Mouse (Mus musculus): ENCODE results near the gene Rnf181. TPM values are rescaled to one million over a fixed set of nuclear protein-coding genes. Genes with fewer than 3 reads are reported as not detected.

Gene Rnf181
- polyA plus RNA-seq, 1 experiment from 2014 or later, result 106 TPM

DNA sequence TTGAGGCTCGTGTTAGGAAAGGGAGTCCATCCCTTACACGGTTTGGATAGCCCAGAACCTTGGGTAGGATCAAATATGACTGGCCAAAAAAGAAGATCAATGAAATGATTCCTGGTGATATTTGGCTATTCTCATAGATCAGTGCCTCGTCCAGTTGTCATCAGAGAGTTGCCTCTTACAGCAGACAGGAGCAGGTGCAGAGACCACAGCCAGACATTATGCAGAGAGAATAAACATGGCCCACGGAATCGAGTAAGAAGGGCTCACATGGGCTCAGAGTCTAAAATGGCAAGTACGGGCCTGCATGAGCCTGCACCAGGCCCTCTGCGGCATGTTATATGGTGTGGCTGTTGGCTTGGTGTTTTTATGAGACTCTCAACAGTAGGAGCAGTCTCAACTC is 38.6 kb upstream of the Rnf181 start:
- H3K9me3 ChIP-seq (ENCODE audit: control insufficient read depth, low read length), result no peaks in the 10 kb centered on the region
- no peak for DNase-seq (ENCODE audit: low spot score)
- H3K9ac ChIP-seq (ENCODE audit: low read depth, low read length), result no peak overlapping the region

DNA sequence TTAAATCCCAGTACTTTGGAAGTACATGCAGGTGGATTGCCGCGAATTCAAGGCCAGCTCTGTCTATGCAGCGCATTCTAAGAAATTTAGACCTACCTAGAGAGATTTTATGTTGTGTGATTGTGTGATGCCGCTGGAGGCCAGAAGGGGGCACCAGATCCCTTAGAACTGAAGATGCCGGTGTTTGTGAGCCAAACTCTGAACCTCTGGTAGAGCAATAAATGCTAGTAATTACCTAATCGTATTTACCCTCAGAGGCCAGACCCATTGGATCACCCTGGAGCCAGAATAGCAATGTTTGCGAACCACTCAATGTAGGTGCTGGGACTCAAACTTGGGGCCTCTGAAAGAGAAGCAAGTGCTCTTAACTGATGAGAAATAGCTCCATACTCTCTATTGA is 35.1 kb upstream of the Rnf181 start:
- Histone ChIP-seq H3K4me1 (replicated peaks; ENCODE audit: control insufficient read depth, insufficient read depth, low read length) (no peaks in the 10 kb centered on the region), H3K9ac (ENCODE audit: low read depth, low read length) (no peak overlapping the region), H3K4me3 (ENCODE audit: low read depth, low read length) (no peak overlapping the region), H3K9me3 (ENCODE audit: control insufficient read depth, low read length) (no peaks in the 10 kb centered on the region), H3K27me3 (ENCODE audit: control insufficient read depth, insufficient read depth, low read length) (no peaks in the 10 kb centered on the region), H3K27ac (ENCODE audit: low read depth, low read length) (no peak overlapping the region), H3K36me3 (ENCODE audit: control insufficient read depth, insufficient read depth, low read length) (no peaks in the 10 kb centered on the region), H3K4me2 (replicated peaks; ENCODE audit: low read depth, low read length) (no peak overlapping the region)
- 26% methylated on average over 7 of the region's 7 CpGs for WGBS
- DNase-seq (ENCODE audit: low spot score) (peak; percentile 81), ATAC-seq (ENCODE audit: low FRiP score) (no peak)

More for the DNA sequence above, 38.6 kb upstream of the Rnf181 start:
- H3K36me3 ChIP-seq (ENCODE audit: control insufficient read depth, insufficient read depth, low read length), result no peaks in the 10 kb centered on the region
- no peak overlapping the region for H3K27ac ChIP-seq (ENCODE audit: low read depth, low read length)
- no peaks in the 10 kb centered on the region for H3K4me1 ChIP-seq (replicated peaks; ENCODE audit: control insufficient read depth, insufficient read depth, low read length)
- no peak overlapping the region for H3K4me2 ChIP-seq (replicated peaks; ENCODE audit: low read depth, low read length)
- no peak for ATAC-seq (ENCODE audit: low FRiP score)
- H3K4me3 ChIP-seq (ENCODE audit: low read depth, low read length), result no peak overlapping the region
- WGBS, result 88% methylated on average over 7 of the region's 7 CpGs
- no peaks in the 10 kb centered on the region for H3K27me3 ChIP-seq (ENCODE audit: control insufficient read depth, insufficient read depth, low read length)

DNA sequence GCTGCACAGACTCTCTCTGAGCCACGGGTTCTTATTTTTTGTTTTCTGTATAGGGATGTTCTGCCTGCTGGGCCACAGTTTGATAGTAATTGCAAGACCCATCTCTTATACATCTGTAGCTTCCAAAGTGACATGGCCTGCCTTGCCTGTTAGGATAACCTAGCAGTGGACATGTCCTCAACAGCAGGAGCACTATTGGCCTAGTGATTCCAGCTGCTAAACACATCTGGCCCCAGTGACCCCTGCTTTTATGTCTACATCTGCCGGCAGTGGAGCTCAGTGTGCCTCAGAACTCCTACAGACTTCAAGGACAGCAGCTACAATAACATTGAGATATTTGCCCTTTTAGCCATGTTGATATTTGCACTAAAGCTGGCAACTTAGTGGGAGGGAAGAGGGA is 33.2 kb upstream of the Rnf181 start:
- H3K27ac ChIP-seq (ENCODE audit: low read depth, low read length), result no peak overlapping the region
- H3K4me2 ChIP-seq (replicated peaks; ENCODE audit: low read depth, low read length), result no peak overlapping the region
- no peaks in the 10 kb centered on the region for H3K9me3 ChIP-seq (ENCODE audit: control insufficient read depth, low read length)
- 44% methylated on average over 2 of the region's 2 CpGs for WGBS
- ATAC-seq (ENCODE audit: low FRiP score) (no peak), DNase-seq (ENCODE audit: low spot score) (no peak)
- no peaks in the 10 kb centered on the region for H3K4me1 ChIP-seq (replicated peaks; ENCODE audit: control insufficient read depth, insufficient read depth, low read length)
- H3K4me3 ChIP-seq (ENCODE audit: low read depth, low read length), result no peak overlapping the region
- no peak overlapping the region for H3K9ac ChIP-seq (ENCODE audit: low read depth, low read length)
- H3K36me3 ChIP-seq (ENCODE audit: control insufficient read depth, insufficient read depth, low read length), result no peaks in the 10 kb centered on the region
- H3K27me3 ChIP-seq (ENCODE audit: control insufficient read depth, insufficient read depth, low read length), result no peaks in the 10 kb centered on the region

DNA sequence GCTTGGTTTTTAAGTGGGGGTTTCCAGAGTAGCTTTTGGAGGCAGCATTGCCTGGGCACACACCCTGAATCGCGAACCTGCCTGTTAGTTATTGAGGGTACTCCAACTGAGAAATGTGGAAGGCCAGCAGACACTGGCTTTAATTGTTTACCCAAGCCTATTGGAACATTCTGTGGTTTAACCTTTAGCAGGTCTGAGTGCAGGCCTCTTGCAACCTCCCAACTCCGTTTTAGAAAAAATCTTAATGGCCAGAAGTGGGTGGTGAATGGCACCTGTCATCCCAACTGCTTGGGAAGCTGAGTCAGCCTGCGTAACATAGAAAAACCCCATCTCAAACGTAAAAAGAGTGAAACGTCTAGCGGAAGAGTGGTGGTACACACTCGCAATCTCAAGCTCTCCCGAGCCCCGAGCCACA is 30.1 kb upstream of the Rnf181 start:
- Histone ChIP-seq H3K9me3 (ENCODE audit: control insufficient read depth, low read length) (no peaks in the 10 kb centered on the region), H3K27me3 (ENCODE audit: control insufficient read depth, insufficient read depth, low read length) (no peaks in the 10 kb centered on the region), H3K27ac (ENCODE audit: low read depth, low read length) (no peak overlapping the region), H3K9ac (ENCODE audit: low read depth, low read length) (no peak overlapping the region), H3K4me2 (replicated peaks; ENCODE audit: low read depth, low read length) (no peak overlapping the region), H3K4me3 (ENCODE audit: low read depth, low read length) (no peak overlapping the region), H3K4me1 (replicated peaks; ENCODE audit: control insufficient read depth, insufficient read depth, low read length) (no peaks in the 10 kb centered on the region), H3K36me3 (ENCODE audit: control insufficient read depth, insufficient read depth, low read length) (no peaks in the 10 kb centered on the region)
- ATAC-seq (ENCODE audit: low FRiP score) (no peak), DNase-seq (ENCODE audit: low spot score) (no peak)
- WGBS, result 88% methylated on average over 10 of the region's 10 CpGs

DNA sequence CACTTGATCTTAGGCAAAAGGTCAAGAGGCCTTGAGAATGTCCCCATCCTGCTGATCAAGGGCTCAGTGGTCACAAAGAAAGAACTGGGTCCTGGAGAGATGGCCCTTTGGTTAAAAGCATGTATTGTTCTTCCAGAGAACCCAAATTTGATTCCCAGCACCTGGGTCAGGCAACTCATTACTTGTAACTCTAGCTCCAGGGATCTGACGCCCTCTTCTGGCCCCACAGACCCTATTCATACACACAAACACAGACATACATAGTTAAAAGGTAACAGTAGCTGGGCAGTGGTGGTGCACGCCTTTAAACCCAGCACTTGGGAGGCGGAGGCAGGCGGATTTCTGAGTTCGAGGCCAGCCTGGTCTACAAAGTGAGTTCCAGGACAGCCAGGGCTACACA is 25.6 kb upstream of the Rnf181 start:
- H3K36me3 ChIP-seq (ENCODE audit: control insufficient read depth, insufficient read depth, low read length), result no peaks in the 10 kb centered on the region
- H3K4me1 ChIP-seq (replicated peaks; ENCODE audit: control insufficient read depth, insufficient read depth, low read length), result peaks cover 3% of the 10 kb centered on the region; the same call in 1 of the 2 replicates
- 88% methylated on average over 5 of the region's 5 CpGs for WGBS
- peaks cover 7% of the 10 kb centered on the region; the same call in 1 of the 2 replicates for H3K27me3 ChIP-seq (ENCODE audit: control insufficient read depth, insufficient read depth, low read length)
- DNase-seq (ENCODE audit: low spot score), result no peak
- no peaks in the 10 kb centered on the region for H3K9me3 ChIP-seq (ENCODE audit: control insufficient read depth, low read length)
- no peak overlapping the region for H3K4me2 ChIP-seq (replicated peaks; ENCODE audit: low read depth, low read length)
- no peak overlapping the region for H3K27ac ChIP-seq (ENCODE audit: low read depth, low read length)
- H3K9ac ChIP-seq (ENCODE audit: low read depth, low read length), result no peak overlapping the region
- ATAC-seq (ENCODE audit: low FRiP score), result no peak
- no peak overlapping the region for H3K4me3 ChIP-seq (ENCODE audit: low read depth, low read length)

DNA sequence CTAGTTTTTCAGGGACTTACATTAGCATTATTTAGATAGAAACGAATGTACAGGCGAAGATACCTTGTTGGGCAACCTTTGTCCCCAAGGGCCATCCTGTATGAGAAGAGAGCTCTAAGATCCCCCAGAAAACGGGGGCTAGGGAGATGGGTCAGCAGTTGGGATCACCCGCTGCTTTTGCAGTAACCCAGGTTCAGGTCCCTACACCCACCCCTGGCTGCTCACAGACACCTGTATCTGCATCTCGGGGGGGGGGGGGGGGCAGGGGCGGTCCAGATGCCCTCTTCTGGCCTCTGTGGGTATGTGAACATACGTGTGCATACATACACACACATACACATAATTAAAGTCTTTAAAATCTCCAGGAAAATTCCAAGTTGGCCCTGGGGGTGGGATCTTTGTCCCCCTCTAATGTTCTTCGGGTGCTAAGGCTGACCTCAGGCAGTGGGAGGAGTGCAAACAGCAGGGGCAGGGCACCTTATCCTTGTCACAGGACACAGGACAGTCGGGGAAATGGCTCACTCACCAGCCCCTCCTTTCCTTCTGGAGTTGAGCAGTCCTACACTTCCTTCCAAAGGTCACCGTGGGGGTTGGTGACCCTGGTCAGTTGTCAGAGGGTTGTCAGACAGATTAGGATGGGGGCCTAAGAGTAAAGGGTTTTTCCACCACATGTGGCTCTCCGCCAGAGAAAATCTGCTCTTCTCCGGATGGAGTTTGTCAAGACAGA is 24.2 kb upstream of the Rnf181 start:
- Histone ChIP-seq H3K4me1 (replicated peaks; ENCODE audit: control insufficient read depth, insufficient read depth, low read length) (peaks cover 3% of the 10 kb centered on the region; the same call in 1 of the 2 replicates), H3K4me3 (ENCODE audit: low read depth, low read length) (peak overlapping the region; percentile 34), H3K27me3 (ENCODE audit: control insufficient read depth, insufficient read depth, low read length) (peaks cover 7% of the 10 kb centered on the region; the same call in 1 of the 2 replicates), H3K9me3 (ENCODE audit: control insufficient read depth, low read length) (no peaks in the 10 kb centered on the region), H3K27ac (ENCODE audit: low read depth, low read length) (no peak overlapping the region), H3K4me2 (replicated peaks; ENCODE audit: low read depth, low read length) (peak overlapping the region; percentile 49), H3K9ac (ENCODE audit: low read depth, low read length) (peak overlapping the region; percentile 65; the same call in 1 of the 2 replicates), H3K36me3 (ENCODE audit: control insufficient read depth, insufficient read depth, low read length) (no peaks in the 10 kb centered on the region)
- 16% methylated on average over 12 of the region's 12 CpGs for WGBS
- DNase-seq (ENCODE audit: low spot score) (peak; percentile 21), ATAC-seq (ENCODE audit: low FRiP score) (no peak; the same call in 1 of the 2 replicates)

DNA sequence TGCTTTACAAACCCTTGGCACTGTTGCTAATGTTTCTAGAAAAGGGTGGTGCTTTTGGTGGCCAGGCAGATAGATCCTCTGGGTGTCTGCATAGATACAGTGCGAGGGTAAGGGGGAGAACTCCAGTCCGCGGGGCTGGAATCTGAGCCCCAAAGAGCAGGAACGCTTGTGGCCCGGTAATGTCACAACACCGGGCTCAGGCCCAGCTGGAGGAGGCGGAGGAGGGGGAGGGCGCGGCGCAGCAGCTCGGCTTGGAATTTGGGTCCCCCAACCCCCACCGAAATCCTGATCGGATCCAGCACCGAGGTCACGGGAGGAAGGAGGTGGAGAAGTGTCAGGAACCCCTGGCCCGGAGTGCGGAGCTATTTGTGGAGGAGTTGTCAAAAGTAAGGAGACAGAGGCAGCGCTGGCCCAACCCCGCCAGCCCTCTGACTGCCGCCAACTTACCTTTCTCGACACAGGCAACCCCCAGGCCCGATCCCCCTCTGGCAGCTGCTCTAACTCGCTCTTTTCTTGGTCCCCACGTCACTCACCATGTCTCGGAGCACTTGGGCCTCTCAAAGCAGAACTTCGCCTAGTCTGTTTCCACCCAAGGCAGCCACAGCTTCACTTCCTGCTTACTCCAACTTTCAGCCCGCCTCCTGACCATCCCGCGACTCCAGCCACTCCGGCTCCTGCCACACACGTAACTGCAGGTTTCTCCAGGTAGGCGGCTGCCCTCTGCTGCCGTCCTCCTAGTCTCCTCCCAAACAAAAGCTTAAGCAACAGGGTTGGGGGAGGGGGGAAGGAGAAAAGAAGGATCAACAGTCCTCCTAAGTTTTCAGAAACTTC is 23.4 kb upstream of the Rnf181 start, which contains the start of gene Vamp8:
Vamp8 (minus strand) TSS at position 763 of the 831 bp plus-strand sequence.
- Histone ChIP-seq H3K4me2 (replicated peaks; ENCODE audit: low read depth, low read length) (peak within 1 kb of the TSS; percentile 49), H3K9me3 (ENCODE audit: control insufficient read depth, low read length) (no peaks in the 10 kb centered on the region), H3K36me3 (ENCODE audit: control insufficient read depth, insufficient read depth, low read length) (no peaks in the 10 kb centered on the region), H3K27me3 (ENCODE audit: control insufficient read depth, insufficient read depth, low read length) (peaks cover 7% of the 10 kb centered on the region; the same call in 1 of the 2 replicates), H3K9ac (ENCODE audit: low read depth, low read length) (peak within 1 kb of the TSS; percentile 65), H3K27ac (ENCODE audit: low read depth, low read length) (no peak within 1 kb of the TSS), H3K4me3 (ENCODE audit: low read depth, low read length) (peak within 1 kb of the TSS; percentile 34), H3K4me1 (replicated peaks; ENCODE audit: control insufficient read depth, insufficient read depth, low read length) (peaks cover 3% of the 10 kb centered on the region; the same call in 1 of the 2 replicates)
- 2% methylated on average over 33 of the region's 33 CpGs for WGBS
- DNase-seq (ENCODE audit: low spot score) (peak; percentile 58), ATAC-seq (ENCODE audit: low FRiP score) (peak; percentile 22; the same call in 1 of the 2 replicates)

DNA sequence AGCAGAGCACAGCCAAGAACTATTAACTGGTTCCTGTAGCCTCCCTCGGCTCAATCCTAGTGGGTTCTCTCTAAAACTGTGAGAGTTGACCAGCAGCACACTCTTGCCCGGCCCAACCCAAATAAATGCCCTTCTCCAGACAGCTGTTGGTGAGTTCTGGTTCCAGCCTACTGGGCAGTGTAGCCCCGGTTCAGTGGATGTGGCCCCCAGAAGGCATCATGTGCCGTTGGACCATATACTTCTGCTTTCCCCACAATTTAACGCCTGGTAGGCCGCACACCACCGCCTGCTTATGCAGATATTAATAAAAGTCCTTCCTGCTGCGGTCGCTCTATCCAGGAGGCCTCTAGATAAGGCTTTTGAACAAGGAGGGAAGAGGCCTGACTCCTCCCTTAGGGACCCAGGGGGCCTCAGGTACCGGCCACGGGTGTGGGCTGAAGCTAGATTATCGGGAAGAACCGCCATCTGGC is 22.8 kb upstream of the Rnf181 start:
- WGBS, result 35% methylated on average over 13 of the region's 13 CpGs
- Histone ChIP-seq H3K4me3 (ENCODE audit: low read depth, low read length) (peak overlapping the region; percentile 34; the same call in 1 of the 2 replicates), H3K27me3 (ENCODE audit: control insufficient read depth, insufficient read depth, low read length) (peaks cover 7% of the 10 kb centered on the region; the same call in 1 of the 2 replicates), H3K36me3 (ENCODE audit: control insufficient read depth, insufficient read depth, low read length) (no peaks in the 10 kb centered on the region), H3K9ac (ENCODE audit: low read depth, low read length) (no peak overlapping the region; the same call in 1 of the 2 replicates), H3K4me1 (replicated peaks; ENCODE audit: control insufficient read depth, insufficient read depth, low read length) (peaks cover 3% of the 10 kb centered on the region; the same call in 1 of the 2 replicates), H3K27ac (ENCODE audit: low read depth, low read length) (no peak overlapping the region), H3K4me2 (replicated peaks; ENCODE audit: low read depth, low read length) (peak overlapping the region; percentile 49), H3K9me3 (ENCODE audit: control insufficient read depth, low read length) (no peaks in the 10 kb centered on the region)
- peak; percentile 14; the same call in 1 of the 2 replicates for ATAC-seq (ENCODE audit: low FRiP score)
- no peak for DNase-seq (ENCODE audit: low spot score)
